Mouse (Mus musculus) layer of hippocampus, adult 18-20 months (tissue): ENCODE measurements around the gene Slc38a8. TPM values are rescaled to one million over a fixed set of nuclear protein-coding genes. Genes with fewer than 3 reads are reported as not detected.
A peak's percentile ranks its signal among the peaks of the same experiment; 100 is the strongest.

Experiments
- DNase-seq, 2 experiments: peaks; one replicate each; pipeline ENCODE4 v3.0.0; 2022; ENCODE audit warnings: low spot score in 2 of 2
- total RNA-seq, 2 experiments: library from RNA; stranded (reverse); gene quantifications; 2 replicates each; pipeline ENCODE4 v1.2.3; 2021

Gene Slc38a8
- total RNA-seq, 2 experiments from 2014 or later = 0.17 to 0.20 TPM

- no peak for DNase-seq
Observed at GRCm38 (mm10) chr8:119487093-119487492, 14.4 kb downstream of the Slc38a8 start.

DNA sequence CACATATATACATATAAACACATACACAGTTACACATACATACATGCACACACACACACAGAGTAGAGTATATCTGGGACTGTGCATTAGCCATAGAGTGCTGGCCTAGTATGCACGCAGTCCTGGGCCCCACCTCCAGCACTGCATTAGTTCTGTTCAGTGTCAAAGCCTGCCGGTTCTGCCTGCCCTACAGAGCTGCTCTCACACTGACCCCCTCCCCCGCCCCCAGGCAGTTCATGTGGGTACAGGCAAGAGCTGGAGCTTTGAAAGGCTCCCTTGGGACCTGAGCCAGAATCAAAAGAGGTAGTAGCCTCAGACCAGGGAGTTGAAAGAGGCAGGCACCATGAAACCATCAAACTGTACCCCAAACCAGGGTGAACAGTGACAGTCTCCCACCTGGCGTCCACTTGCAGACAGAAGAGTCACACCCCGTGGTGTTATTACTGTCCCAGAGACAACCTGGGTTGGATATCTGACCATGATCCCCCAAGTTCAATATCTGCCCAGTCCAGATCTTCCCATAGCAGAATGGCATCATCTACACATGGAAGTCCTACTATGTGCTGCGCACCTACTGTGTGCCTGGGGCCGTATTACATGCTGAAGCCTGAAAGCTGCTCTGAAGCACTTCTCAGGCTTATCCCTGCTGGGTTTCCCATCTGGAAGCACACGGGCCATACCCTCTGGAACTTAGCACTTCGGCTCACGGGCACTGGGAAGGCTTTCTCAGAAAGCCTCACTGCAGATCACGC is 17.2 kb downstream of the Slc38a8 start:
- no peak for DNase-seq

DNA sequence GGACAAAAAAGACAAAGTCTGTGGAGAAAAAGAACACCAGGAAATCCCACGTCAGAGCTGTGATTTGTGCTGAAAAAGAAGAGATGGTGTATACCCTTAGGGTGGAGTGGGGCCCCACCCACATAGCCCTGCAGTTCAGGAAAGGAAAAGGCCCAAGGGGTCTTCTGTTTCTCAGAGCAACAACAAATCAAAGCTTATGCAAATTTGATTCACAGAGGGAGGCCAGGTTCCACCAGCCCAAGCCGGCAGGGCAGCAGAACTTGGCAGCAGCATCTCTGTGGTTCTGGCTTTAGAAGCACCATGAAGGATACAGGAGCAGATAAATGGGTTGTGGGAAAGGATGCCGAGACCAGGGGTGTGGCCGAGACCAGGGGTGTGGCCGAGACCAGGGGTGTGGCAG is 22.8 kb downstream of the Slc38a8 start:
- no peak for DNase-seq

DNA sequence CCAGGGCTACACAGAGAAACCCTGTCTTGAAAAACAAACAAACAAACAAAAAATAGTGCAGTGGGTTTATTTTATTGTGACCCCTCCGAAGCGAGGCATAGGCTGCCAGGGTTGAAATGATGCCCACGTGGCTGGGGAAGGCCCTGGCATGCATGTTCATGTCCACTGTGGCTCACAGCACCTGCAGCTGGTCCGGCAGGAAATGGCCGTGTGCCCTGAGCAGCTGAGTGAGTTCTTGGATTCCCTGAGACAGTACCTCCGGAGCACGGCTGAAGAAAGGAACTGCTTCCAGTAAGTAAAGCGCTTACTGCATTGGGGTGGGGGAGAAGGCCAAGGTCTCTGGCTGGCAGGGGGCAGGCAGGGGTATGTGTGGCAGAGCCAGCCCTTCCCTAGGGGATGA is 33.4 kb downstream of the Slc38a8 start:
- DNase-seq = no peak

GRCm38 (mm10) chr8:119466794-119467193 is 34.7 kb downstream of the Slc38a8 start:
- DNase-seq = no peak

GRCm38 (mm10) chr8:119466105-119466504 is 35.4 kb downstream of the Slc38a8 start:
- peak; percentile 57 to 68 for DNase-seq

- DNase-seq = peak in 1 of 2 experiments; percentile 47
Observed at GRCm38 (mm10) chr8:119463709-119464108, 37.8 kb downstream of the Slc38a8 start.

- no peak for DNase-seq
Observed at GRCm38 (mm10) chr8:119461356-119461755, 40.1 kb downstream of the Slc38a8 start.

- peak in 1 of 2 experiments; percentile 50 for DNase-seq
Observed at GRCm38 (mm10) chr8:119459724-119460123, 41.8 kb downstream of the Slc38a8 start.

GRCm38 (mm10) chr8:119456045-119456444 is 45.5 kb downstream of the Slc38a8 start:
- no peak for DNase-seq

GRCm38 (mm10) chr8:119452919-119453318 is 48.6 kb downstream of the Slc38a8 start:
- DNase-seq = no peak

GRCm38 (mm10) chr8:119451131-119451530 is 50.4 kb downstream of the Slc38a8 start:
- DNase-seq = no peak

GRCm38 (mm10) chr8:119449627-119450026 is 51.9 kb downstream of the Slc38a8 start:
- peak; percentile 56 to 70 for DNase-seq

GRCm38 (mm10) chr8:119447781-119448170 is 53.7 kb downstream of the Slc38a8 start:
- DNase-seq = no peak

- DNase-seq = no peak
Observed at GRCm38 (mm10) chr8:119446990-119447780, 54.3 kb downstream of the Slc38a8 start.

DNA sequence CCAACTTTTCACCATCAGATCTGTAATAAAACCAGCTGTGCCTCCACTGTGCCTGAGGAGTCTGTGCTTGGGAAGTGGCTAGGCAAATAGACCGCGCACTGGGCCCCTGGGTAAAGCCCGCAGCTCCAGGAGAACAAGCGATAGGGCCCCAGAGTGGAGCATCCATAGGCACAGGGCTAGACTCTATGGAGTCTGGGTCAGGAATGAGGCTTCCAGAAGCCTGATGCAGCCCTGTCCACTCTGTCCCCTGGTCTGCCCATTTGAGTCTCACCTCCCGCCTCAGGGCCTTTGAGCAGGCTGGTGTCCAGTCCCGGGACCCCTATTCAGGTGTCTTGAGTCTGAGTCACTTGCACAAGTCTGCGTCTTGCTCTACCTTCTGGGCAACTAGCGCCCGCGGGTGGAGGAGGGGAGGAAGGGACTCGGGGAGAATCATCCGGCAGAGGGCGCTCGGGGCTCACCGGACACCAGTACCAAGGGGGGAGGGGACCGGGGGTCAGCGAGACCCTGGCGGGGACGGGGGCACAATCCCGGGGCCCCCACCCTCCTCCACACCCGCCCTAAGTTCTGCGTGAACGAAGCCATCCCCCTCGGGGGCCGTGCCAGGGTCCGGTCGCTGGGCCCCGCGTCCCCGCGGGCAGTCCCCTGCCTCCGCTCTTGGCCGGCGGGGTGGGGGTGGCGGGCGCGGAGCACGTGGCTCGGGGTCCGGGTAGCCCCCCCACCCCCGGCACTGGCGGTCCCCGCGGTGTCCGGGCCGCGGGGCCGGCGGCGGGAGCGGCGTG is 55.1 kb downstream of the Slc38a8 start, which contains the start of gene Necab2:
Gene Necab2 (plus strand): TSS at position 509 of the 779 bp plus-strand sequence.
- peak; percentile 76 to 93 for DNase-seq

- no peak for DNase-seq
Observed at GRCm38 (mm10) chr8:119442970-119443369, 58.5 kb downstream of the Slc38a8 start.

- no peak for DNase-seq
Observed at GRCm38 (mm10) chr8:119442013-119442412, 59.5 kb downstream of the Slc38a8 start.

DNA sequence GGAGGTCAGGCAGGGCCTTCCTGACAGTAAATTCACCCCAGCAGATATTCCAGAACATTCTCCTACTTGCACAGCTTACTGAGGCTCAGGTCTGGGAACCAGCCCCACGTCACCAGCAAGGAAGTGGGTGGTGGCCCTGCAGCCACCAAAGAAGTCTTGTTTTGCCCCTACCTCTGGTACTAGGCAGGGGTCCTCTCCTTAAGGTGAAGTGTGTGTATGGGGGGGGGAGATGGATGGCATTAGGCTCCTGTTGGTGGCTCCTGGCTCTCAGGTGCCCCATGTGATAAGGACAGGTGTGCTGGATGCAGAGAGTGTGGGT is 60.6 kb downstream of the Slc38a8 start:
- no peak for DNase-seq

DNA sequence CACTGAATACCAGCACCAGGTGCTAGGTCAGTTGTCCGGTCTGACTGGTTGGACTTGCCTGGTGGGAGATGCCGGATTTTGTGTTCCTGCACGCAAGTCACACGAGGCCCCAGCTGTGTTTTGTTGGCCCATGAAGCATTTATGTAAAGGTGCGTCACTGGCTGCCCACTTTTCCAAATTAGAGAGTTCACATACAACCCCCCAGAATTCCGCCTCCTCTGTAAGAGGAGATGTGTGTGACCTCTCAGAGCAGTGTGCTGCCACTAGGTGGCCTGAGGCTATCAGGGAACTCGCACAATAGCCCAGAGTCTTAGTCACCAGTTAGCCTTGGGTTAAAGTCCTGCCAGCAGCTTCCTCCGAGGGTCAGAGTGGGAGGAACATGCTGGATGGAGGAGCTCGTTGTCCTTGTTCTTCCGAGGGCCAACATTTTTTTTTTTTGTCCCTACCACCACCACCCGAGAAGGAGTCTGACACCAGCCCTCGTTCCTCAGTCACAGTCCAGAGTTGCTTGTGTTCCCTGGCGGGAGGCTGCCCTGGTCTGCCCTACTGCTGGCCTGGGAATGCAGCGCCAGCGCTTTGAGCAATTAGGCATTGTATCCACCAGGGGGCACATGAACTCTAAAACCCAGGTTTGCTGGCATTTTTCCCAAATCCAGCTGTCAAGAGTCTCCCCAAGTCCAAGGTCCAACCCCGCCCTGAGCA is 61.1 kb downstream of the Slc38a8 start:
- peak in 1 of 2 experiments; percentile 70 for DNase-seq

- no peak for DNase-seq
Observed at GRCm38 (mm10) chr8:119439893-119440249, 61.6 kb downstream of the Slc38a8 start.
